Mouse (Mus musculus): Measurements from ENCODE around the gene Capn15. TPM values are rescaled to one million over a fixed set of nuclear protein-coding genes. Genes with fewer than 3 reads are reported as not detected.

Gene Capn15
- polyA plus RNA-seq, 1 experiment from 2014 or later, result 8.3 TPM

DNA sequence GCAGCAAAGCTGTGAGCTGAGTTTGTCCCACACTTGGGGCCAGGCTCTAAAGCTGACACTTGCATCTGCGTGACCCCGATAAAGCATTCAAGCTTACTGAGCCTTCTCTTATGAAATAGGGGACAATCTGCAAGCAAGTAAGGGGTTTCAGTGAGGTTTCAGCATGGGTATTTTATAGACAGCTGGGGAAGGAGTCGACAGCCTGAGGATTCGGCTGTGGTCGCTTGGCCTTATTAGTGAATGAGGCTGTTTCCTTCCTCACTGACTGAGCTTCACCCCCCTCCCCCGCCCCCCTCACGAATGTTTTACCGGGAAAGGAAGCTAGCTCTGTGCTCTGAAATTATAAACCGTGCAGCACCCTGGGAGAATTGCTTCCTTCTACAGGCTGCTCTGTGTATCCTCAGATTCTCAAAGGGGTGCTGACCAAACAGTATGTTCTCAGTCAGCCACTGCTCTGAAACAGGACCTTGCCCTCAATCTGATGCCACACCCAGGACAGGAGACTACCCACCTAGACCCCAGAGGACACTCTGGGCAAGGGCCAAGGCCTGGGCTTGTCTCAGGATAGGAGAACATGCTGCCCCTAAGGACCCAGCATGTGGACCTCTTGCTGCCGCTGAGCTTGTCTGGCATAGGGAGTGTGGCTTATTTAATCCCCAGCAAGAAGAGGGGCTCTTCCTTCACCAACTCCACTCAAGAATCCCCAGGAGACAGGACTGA lies 20.3 kb upstream of the Capn15 start:
- Histone ChIP-seq H3K9ac (replicated peaks) (no peak overlapping the region), H3K27me3 (ENCODE audit: insufficient read depth, low read length) (no peaks in the 10 kb centered on the region), H3K36me3 (replicated peaks; ENCODE audit: insufficient read depth, low read length) (no peaks in the 10 kb centered on the region; the same call in 1 of the 2 replicates), H3K4me3 (ENCODE audit: low read depth, low read length) (no peak overlapping the region), H3K4me2 (ENCODE audit: low read depth, low read length) (no peak overlapping the region), H3K4me1 (ENCODE audit: insufficient read depth) (peaks cover 6% of the 10 kb centered on the region; the same call in 1 of the 2 replicates), H3K27ac (ENCODE audit: low read depth) (no peak overlapping the region), H3K9me3 (ENCODE audit: low read length) (no peaks in the 10 kb centered on the region)
- TF ChIP-seq CTCF (IDR thresholded peaks at IDR 0.05; ENCODE audit: low read depth) (no peak), EP300 (IDR thresholded peaks at IDR 0.05; ENCODE audit: low read depth) (no peak)
- ATAC-seq (no peak), DNase-seq (no peak)
- 33% methylated on average over 10 of the region's 10 CpGs for WGBS (ENCODE audit: insufficient replicate concordance)

- Histone ChIP-seq H3K9me3 (ENCODE audit: low read length) (no peaks in the 10 kb centered on the region), H3K27me3 (ENCODE audit: insufficient read depth, low read length) (no peaks in the 10 kb centered on the region), H3K36me3 (replicated peaks; ENCODE audit: insufficient read depth, low read length) (no peaks in the 10 kb centered on the region), H3K9ac (replicated peaks) (no peak overlapping the region), H3K4me1 (ENCODE audit: insufficient read depth) (peaks cover 6% of the 10 kb centered on the region; the same call in 1 of the 2 replicates), H3K4me3 (ENCODE audit: low read depth, low read length) (no peak overlapping the region), H3K4me2 (ENCODE audit: low read depth, low read length) (no peak overlapping the region), H3K27ac (ENCODE audit: low read depth) (no peak overlapping the region)
- 80% methylated on average over 15 of the region's 15 CpGs for WGBS (ENCODE audit: insufficient replicate concordance)
- TF ChIP-seq CTCF (IDR thresholded peaks at IDR 0.05; ENCODE audit: low read depth) (no peak), EP300 (IDR thresholded peaks at IDR 0.05; ENCODE audit: low read depth) (no peak)
- DNase-seq (no peak), ATAC-seq (no peak)
These were observed 19.1 kb upstream of the Capn15 start for GRCm38 (mm10) chr17:26004711-26005110.

GRCm38 (mm10) chr17:26003864-26004263 lies 18.3 kb upstream of the Capn15 start:
- H3K27ac ChIP-seq (ENCODE audit: low read depth), result no peak overlapping the region
- no peak overlapping the region for H3K9ac ChIP-seq (replicated peaks)
- no peaks in the 10 kb centered on the region for H3K36me3 ChIP-seq (replicated peaks; ENCODE audit: insufficient read depth, low read length)
- no peak for DNase-seq
- no peak for ATAC-seq
- H3K4me2 ChIP-seq (ENCODE audit: low read depth, low read length), result no peak overlapping the region
- no peaks in the 10 kb centered on the region for H3K9me3 ChIP-seq (ENCODE audit: low read length)
- H3K27me3 ChIP-seq (ENCODE audit: insufficient read depth, low read length), result no peaks in the 10 kb centered on the region
- H3K4me3 ChIP-seq (ENCODE audit: low read depth, low read length), result no peak overlapping the region
- TF ChIP-seq EP300 (IDR thresholded peaks at IDR 0.05; ENCODE audit: low read depth), result no peak
- H3K4me1 ChIP-seq (ENCODE audit: insufficient read depth), result peaks cover 3% of the 10 kb centered on the region; the same call in 1 of the 2 replicates
- 89% methylated on average over 2 of the region's 2 CpGs for WGBS (ENCODE audit: insufficient replicate concordance)

DNA sequence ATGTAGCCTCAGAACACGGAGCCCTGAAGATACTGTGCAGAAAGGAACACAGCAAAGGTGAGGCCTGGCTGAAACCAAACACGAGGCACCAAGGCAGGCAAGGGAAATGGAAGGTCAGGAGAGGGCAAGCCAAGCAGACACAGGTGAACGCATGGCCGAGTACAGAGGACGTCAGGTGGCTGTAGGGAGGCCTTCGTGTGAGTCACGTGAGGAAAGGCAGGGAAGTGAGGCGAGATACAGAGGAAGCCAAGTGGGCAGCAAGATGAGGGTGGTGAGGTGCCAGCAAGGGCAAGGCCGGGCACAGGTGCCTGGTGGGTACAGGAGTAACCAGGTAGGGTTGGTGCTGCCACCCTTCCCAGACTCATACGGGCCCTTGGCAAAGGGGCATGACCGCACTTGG lies 12.8 kb upstream of the Capn15 start:
- WGBS (ENCODE audit: insufficient replicate concordance), result 77% methylated on average over 11 of the region's 11 CpGs
- H3K9ac ChIP-seq (replicated peaks), result no peak overlapping the region
- no peak overlapping the region for H3K4me2 ChIP-seq (ENCODE audit: low read depth, low read length)
- ATAC-seq (no peak), DNase-seq (no peak)
- no peaks in the 10 kb centered on the region for H3K36me3 ChIP-seq (replicated peaks; ENCODE audit: insufficient read depth, low read length)
- no peak for TF ChIP-seq EP300 (IDR thresholded peaks at IDR 0.05; ENCODE audit: low read depth)
- no peak for TF ChIP-seq CTCF (IDR thresholded peaks at IDR 0.05; ENCODE audit: low read depth)
- no peaks in the 10 kb centered on the region for H3K27me3 ChIP-seq (ENCODE audit: insufficient read depth, low read length)
- no peak overlapping the region for H3K4me3 ChIP-seq (ENCODE audit: low read depth, low read length)
- H3K9me3 ChIP-seq (ENCODE audit: low read length), result no peaks in the 10 kb centered on the region
- H3K4me1 ChIP-seq (ENCODE audit: insufficient read depth), result no peaks in the 10 kb centered on the region
- H3K27ac ChIP-seq (ENCODE audit: low read depth), result no peak overlapping the region

DNA sequence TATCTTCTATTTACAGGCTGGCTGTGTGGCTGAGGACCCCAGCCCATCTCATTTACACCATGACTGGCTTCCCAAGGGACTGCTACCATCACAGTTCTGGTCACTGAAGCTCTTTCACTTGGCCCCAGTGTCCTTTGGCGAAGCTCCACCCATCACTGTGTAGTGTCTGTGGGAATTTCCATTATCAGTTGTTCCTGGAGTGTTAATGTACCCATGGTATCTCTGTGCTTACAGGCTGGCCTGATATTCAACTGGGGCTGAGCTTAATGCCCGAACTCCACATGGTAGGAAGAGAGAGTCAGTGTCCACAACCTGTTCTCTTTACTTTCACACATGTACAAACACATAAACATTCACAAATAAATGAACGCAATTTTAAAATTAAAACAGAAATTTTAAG lies 7.9 kb upstream of the Capn15 start:
- 0 out of 2 replicates have a peak, but pooled peaks cover 2% of the 10 kb centered on the region for H3K36me3 ChIP-seq (replicated peaks; ENCODE audit: insufficient read depth, low read length)
- no peak overlapping the region for H3K9ac ChIP-seq (replicated peaks)
- WGBS (ENCODE audit: insufficient replicate concordance), result 53% methylated on average over 3 of the region's 3 CpGs
- H3K4me3 ChIP-seq (ENCODE audit: low read depth, low read length), result no peak overlapping the region
- ATAC-seq (no peak), DNase-seq (no peak)
- no peak for TF ChIP-seq EP300 (IDR thresholded peaks at IDR 0.05; ENCODE audit: low read depth)
- TF ChIP-seq CTCF (IDR thresholded peaks at IDR 0.05; ENCODE audit: low read depth), result no peak
- H3K4me2 ChIP-seq (ENCODE audit: low read depth, low read length), result no peak overlapping the region
- H3K4me1 ChIP-seq (ENCODE audit: insufficient read depth), result peaks cover 4% of the 10 kb centered on the region; the same call in 1 of the 2 replicates
- H3K27me3 ChIP-seq (ENCODE audit: insufficient read depth, low read length), result no peaks in the 10 kb centered on the region
- H3K9me3 ChIP-seq (ENCODE audit: low read length), result no peaks in the 10 kb centered on the region
- H3K27ac ChIP-seq (ENCODE audit: low read depth), result no peak overlapping the region

GRCm38 (mm10) chr17:25992274-25992673 lies 6.7 kb upstream of the Capn15 start:
- no peaks in the 10 kb centered on the region for H3K9me3 ChIP-seq (ENCODE audit: low read length)
- WGBS (ENCODE audit: insufficient replicate concordance), result 89% methylated on average over 4 of the region's 4 CpGs

More at GRCm38 (mm10) chr17:25992274-25992673, 6.7 kb upstream of the Capn15 start:
- Histone ChIP-seq H3K9ac (replicated peaks) (no peak overlapping the region), H3K4me2 (ENCODE audit: low read depth, low read length) (no peak overlapping the region), H3K27me3 (ENCODE audit: insufficient read depth, low read length) (no peaks in the 10 kb centered on the region), H3K36me3 (replicated peaks; ENCODE audit: insufficient read depth, low read length) (0 out of 2 replicates have a peak, but pooled peaks cover 2% of the 10 kb centered on the region), H3K27ac (ENCODE audit: low read depth) (no peak overlapping the region), H3K4me1 (ENCODE audit: insufficient read depth) (peaks cover 4% of the 10 kb centered on the region; the same call in 1 of the 2 replicates), H3K4me3 (ENCODE audit: low read depth, low read length) (no peak overlapping the region)
- no peak for ATAC-seq
- no peak for DNase-seq
- TF ChIP-seq EP300 (IDR thresholded peaks at IDR 0.05; ENCODE audit: low read depth) (no peak), CTCF (IDR thresholded peaks at IDR 0.05; ENCODE audit: low read depth) (no peak)

Measured in liver, postnatal 0 days (tissue).